Mouse (Mus musculus): ENCODE measurements around the gene Sp100.
"Not testable (repeated sequence)": the region's sequence is repeated elsewhere in the genome, so short reads cannot be mapped to it uniquely, and the experiment has no call there.

The Sp100 gene

DNA sequence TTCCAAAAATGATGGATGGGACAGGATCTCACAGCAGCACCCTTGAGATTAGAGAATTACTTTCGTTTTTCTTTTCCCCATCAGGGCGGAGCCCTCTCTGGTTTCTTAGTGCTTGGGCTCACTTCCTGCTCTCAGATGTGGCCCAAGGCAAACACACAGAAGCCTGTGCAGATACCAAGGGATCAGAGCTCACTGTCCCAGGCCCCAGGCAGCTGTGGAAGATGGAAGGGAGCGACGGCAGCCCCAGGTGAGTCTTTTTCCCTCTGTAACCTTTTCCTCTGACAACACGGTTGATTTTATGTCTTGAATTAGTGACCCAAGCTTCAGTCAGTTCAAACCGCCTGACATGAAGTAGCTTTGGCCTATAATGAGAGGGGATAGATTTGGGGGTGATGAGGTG is at the start of gene Sp100:
TSS of gene Sp100 (plus strand) at position 108 of the 400 bp plus-strand sequence.
- DNase-seq (ENCODE audit: extremely low spot score, low read depth, low spot score): not testable (repeated sequence)

DNA sequence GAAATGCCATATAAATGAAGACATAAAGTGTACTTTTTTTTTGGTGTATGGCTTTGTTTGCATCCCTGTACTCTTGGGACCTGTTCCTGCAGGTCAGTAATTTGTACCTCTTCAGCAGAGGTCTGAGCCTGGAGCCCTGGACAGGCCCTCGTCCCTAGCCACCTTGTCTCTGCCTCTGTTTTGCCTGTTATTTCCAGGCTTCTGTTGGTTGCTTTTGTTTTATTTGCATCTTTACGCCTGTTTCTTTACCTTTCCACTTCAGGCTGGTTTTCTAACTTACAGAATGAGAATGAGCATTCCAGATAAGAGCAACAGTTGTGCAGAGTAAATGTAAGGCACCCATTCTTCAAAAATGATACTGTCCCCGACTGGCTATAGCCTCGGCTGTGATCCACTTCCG is 49.7 kb upstream of the Sp100 start, which contains the start of gene Sp140:
TSS of gene Sp140 (plus strand) at position 301 of the 400 bp plus-strand sequence.
- DNase-seq (ENCODE audit: extremely low spot score, low read depth, low spot score): not testable (repeated sequence)

DNA sequence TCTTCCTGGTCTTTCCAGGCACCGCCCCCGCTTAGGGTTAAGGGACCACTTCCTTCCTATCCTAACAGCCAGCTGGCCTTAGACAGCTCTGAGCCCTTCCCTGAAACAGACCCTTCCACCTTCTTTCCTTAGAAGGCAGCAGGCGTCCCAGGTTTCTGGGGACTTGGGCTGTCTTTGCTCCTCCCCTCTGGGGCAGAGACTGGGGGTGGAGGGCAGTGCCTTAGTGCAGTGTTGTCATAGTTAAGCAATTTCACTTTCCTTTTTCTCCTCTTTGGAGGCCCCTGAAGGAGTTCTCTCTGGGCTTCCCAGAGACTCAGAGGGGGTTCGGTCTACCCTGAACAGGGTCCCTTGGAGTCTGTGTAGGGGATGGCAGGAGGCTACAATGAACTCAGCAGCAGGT is 49.0 kb upstream of the Sp100 start:
- DNase-seq (ENCODE audit: extremely low spot score, low read depth, low spot score): not testable (repeated sequence)

DNA sequence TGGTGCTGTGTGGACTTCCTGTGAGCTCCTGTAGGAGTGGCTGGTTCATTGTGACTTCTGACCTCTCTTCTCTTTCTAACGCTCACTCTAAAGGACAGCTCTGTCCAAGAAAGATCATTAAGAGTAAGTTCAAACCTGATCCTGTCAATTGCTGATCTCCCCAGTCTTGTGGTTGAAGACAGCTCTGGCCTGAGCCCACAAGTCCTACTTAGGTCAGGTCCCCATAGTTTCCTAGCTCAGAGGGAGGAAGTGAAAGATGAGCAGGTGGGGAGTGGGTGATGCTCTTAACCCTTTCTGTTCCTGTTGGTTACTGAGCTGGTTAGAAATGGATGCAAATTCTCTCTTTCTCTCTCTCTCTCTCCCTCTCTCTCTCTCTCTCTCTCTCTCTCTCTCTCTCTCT is 45.4 kb upstream of the Sp100 start:
- DNase-seq (ENCODE audit: extremely low spot score, low read depth, low spot score): not testable (repeated sequence)

DNA sequence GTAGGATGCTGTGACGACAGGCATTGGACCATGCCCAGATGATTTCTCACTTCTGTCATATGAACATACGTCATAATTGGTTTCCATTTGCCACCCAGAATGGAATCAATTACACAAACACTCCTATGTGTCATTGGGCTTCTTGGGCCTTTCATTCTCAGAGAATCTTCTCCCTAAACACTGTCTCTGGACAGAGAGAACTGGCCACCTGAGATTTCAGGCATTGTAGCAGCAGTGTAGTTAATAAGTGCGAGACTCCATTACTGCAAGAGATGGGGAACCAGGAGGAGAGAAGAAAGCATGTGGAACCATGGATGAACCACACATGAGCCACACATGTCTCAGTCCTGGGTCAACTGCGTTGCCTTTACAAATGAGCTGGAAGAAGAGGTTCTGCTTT is 41.4 kb upstream of the Sp100 start:
- not testable (repeated sequence) for DNase-seq (ENCODE audit: extremely low spot score, low read depth, low spot score)

DNA sequence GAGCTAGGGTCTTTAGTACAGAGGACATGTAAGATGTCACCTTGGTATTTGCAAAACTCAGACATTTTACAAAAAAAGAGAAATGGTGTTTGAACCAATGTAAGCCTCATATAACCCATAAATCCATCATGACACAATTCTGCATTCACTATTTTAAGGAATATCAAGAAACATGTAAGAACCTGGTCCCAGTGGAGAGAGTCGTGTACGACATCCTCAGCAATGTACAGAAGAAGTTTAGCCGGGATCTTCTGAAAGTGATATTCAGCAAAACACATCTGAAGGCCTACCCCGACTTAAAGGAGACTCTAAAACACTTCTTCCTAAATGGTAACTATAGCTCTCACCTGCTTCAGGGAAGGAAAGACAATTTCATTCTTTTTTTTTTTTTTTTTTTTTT is 39.2 kb upstream of the Sp100 start:
- not testable (repeated sequence) for DNase-seq (ENCODE audit: extremely low spot score, low read depth, low spot score)

DNA sequence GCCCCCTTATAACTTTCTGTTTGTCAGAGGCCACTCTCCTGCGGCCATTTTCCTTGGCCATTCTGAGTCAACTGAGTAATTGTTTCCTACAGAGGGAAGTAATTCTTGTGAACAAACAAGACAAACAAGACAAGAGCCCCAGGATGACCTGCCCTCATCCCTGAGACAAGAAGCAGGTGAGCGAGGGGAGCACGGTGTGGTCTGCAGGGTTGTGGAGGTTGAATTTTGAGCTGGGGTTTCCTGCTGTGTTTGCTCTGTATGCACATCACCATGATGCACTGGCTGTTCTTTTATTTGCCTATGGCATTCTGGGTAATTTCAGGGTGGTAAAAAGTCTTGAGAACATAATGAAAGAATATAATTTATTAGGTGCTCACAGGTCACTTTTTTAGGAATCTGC is 34.7 kb upstream of the Sp100 start:
- not testable (repeated sequence) for DNase-seq (ENCODE audit: extremely low spot score, low read depth, low spot score)

DNA sequence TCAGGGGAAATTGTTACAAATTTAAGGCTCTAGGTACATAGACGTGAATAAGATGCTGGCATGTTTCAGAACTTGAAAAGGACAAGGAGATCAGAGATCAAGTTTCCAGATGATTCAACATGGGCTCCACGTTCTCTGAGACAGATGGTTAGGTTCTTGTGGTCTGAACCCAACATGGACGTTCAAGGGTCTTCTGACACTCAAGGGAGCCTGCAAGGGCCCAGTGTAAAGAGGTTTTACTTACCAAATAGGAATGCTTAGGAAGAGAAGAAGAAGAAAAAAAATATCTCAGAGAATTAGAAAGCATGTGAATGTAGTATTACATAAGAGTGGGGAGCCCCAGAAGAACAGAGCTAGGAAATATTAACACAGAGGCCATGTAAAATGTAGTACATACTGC is 34.0 kb upstream of the Sp100 start:
- DNase-seq (ENCODE audit: extremely low spot score, low read depth, low spot score): not testable (repeated sequence)

DNA sequence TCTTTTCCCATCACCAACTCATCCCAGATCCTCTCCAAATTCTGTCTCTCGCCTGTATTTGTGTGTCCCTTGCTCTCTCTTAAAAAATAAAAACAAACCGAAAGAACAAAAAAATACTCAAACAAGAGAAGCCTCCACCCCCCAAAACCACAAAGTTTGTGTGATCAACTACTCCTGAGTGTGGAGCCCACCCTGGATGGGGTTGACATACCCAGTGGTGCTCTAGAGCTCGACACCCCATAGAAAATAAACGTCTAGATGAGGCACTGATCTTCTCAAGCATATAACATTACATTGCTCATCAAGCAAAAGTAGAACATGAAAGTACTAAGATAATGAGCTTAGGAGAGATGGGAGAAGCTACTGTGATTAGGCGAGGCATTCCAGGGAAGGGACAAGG is 32.6 kb upstream of the Sp100 start:
- not testable (repeated sequence) for DNase-seq (ENCODE audit: extremely low spot score, low read depth, low spot score)

DNA sequence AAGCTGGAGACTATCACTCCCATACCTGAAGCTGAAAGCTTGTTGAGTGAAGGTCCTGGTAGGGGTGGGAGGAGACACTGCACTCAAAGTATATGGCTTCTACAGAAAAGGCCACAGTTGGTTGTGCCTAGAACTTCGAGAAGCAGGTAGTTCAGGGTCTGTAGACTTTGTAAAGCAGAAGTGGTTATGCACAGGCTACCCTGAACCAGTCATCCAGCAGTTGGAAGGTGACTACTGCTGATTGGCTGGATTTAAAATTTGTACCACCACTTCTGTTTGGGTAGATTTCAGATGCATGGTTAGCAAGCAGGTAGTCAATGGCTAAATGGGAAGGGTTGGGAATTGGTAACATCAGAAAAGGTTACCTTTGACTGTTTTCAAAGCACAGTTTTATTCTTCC is 31.1 kb upstream of the Sp100 start:
- not testable (repeated sequence) for DNase-seq (ENCODE audit: extremely low spot score, low read depth, low spot score)

DNA sequence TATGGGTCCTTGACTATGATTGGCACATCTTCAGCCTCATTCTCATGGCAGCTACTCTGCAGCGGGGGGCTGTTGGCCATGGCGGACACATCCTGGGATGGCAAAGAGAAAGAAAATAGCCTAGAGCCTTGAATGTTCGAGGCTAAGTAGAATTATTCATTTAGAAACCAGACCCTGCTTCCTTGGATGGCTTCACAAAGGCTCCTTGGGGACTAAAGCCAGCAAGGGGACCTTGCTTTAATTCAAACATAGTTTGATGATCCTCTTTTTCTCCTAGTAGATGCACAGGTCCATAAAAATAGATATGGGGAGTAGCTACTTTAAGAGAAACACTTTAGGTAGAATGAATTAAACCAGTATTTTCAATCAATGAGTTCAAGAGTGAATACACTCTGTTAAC is 12.9 kb upstream of the Sp100 start:
- DNase-seq (ENCODE audit: extremely low spot score, low read depth, low spot score): not testable (repeated sequence)

DNA sequence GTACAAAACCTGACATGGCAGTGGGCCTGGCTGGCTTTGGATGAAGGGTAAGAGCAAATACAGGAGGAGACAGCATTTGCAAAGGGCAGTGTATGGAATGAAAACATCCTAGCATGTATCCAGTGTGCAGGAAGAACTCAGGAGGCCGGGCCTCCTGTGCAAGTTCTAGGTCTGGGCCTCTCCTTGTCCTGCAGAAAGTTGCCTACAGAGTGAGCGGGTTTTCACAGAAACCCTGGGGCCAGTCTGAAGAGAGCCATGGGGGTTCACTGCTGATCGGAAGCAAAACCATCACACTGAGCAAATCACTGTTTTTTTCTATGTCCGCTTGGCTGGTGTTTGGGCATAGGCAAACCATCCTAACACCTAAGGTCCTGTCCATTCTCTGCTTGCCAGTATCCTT is 11.6 kb upstream of the Sp100 start:
- not testable (repeated sequence) for DNase-seq (ENCODE audit: extremely low spot score, low read depth, low spot score)

DNA sequence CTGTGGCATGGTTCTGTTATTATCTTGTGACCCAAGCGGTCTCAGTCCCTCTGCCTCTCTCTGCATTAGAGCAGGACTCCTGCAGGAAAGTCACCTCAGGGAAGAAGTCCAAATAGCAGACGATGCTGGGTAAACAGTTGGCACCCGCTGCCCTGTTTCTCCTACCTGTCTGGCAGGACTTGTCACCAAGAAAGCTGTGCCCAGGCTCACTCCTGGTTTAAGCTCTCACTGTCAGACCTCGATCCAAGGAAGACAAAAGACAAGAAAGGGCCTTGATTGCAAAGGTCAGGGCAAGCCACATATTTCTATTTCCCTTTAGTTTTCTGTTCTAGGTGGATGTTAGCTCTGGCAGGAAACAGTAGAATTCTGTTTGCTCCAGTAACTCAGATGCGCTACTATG is 736 bp downstream of the Sp100 start:
- DNase-seq (ENCODE audit: extremely low spot score, low read depth, low spot score): not testable (repeated sequence)

DNA sequence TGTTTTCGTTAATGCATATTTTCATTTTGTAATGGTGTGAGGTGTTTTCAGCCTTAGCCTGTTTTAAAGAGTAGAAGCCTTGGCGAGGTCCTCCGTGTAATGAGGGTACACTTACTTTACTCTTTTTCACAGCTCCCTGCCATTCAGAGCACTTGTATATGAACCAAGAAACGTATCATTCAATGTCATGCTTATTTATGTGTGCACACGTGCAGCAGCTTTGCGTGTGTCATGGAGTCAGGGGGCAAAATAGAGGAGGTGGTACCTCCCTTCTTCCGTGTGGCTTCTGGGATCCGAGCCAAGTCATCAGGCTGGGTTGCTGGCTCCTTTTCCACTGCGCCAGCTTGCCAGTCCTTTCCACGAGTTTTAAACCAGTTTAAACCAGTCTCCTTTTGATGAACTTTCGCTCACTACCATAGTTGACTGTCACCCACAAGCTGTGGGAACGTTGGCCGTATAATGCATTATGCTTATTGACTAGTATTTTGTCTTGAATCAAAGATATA is 2.0 kb downstream of the Sp100 start:
- not testable (repeated sequence) for DNase-seq (ENCODE audit: extremely low spot score, low read depth, low spot score)

DNA sequence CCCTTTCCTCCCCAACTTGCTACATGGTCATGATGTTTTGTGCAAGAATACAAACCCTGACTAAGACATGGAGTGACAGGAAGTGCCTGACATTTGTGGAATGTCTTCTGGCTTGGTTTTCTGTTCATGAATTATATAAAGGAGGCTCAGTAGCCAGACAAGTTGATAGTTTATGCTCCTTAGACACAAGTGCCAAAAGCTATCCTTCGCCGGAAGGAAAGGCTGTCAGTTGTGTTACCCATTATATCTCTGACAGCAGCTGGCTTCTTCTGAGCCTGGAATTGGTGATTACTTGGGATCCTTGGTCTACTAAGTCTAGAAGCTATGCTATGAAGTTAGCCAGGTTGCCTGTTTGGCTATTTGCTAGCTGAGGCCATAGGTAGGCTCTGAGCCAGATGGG is 7.4 kb downstream of the Sp100 start:
- DNase-seq (ENCODE audit: extremely low spot score, low read depth, low spot score): not testable (repeated sequence)

DNA sequence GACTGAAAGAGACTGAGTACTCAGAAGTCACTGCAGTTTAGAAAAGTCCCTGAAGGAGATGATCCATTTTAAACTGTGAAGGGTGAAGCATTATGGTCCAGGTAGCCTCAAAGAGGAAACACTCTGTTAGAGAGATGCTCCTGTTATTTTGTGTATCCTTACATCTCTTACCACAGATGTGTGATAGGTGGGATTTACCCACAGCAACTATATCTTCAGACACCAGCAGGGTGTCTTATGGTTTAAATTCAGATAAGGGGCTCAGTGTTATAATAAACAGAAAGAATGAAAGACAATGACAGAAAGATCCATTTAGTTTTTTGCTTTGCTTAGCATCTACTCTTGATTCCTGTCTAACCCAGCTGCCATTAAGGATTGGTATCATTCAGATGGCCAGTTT is 14.5 kb downstream of the Sp100 start:
- DNase-seq (ENCODE audit: extremely low spot score, low read depth, low spot score): no peak

DNA sequence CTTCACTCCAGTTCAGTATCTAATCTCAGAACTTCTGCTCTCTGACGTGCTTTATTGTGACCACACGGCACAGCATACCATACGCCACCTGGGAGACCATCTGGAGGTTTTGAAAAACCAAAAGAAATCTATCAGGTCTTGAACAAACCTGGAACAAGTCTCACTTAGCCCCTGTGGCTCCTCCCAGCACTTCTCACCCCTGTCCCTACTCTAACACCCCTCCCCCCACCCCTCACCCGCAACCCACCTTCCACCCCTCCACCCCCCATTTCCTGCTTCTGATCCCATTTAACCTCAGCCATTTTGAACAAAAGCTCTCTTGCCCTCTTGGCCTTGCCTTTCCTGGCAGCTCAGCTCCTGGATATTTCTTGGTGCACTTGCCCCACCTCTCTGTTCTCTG is 30.4 kb downstream of the Sp100 start:
- no peak for DNase-seq (ENCODE audit: extremely low spot score, low read depth, low spot score)

DNA sequence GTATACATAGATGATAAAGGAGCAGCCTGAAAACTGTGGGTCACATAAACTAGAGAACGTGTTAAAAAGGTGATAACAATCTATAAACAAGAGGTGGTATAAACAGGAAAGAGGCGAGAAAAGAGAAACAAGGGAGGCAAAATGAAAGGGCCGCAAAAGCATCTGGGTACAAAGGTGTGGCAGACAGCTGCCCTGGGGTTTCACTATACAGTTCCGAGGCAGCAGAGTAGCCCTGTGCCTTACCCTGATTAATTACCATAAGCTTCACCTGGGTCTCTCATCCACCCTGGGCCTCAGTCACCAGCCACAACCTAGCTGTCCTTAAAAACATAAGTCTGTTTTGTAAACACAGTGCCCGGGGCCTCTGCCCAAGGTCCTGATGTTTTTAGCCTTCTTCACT is 36.9 kb downstream of the Sp100 start:
- no peak for DNase-seq (ENCODE audit: extremely low spot score, low read depth, low spot score)

DNA sequence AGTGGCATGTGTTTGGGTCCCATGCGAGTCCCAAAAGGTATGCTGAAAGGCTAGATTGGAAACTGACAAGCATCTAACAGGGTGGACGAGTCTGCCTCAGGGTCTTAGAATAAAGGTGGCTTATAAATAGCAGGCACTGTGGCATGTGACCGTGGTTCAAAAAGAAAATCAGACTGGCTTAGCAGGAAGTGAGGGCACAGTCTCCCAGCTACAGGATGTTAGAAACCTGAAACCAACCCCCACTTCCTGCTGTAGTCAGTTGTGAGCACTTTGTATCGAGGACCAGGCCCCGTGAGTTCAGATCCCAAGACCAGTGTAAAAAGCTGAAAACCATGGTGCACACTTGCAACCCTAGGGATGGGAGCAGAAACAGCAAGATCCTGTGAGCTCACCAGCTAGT is 37.6 kb downstream of the Sp100 start:
- DNase-seq (ENCODE audit: extremely low spot score, low read depth, low spot score): no peak

DNA sequence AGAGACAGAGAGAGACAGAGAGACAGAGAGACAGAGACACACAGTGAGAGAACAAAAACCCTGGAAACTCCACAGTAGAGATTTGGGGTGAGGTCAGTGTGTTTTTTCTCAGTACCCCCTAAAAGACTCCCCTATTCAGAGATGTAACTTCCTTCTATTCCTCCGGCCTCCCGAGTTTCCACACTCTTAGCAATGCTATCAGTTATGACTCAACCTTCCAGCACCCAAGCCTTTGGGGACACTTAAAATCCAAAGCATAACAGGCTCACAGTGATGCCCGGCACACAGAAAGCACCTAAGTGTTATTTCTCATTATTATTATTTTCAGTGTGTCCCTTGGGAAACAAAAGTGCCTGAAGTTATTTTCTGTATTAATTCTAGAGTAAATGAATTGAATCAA is 40.8 kb downstream of the Sp100 start:
- DNase-seq (ENCODE audit: extremely low spot score, low read depth, low spot score): no peak

DNA sequence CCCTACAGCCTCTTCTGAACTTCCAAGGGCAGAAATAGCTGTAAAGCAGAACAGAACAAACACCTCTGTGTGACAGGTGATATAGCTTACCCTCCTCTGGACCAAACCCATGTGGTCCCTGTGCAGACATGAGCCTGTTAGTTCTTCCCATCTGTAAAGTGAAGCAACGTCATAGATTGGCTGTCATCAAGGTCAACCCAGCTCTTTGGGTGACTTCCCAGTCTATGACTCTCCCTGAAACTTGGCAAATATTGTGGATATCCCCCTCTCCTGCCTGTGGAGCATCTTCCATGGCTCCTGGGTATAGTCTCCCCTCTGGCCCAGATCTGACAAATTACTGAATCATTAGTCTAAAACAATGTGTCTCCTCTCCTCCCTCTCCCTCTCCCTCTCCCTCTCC is 42.5 kb downstream of the Sp100 start:
- DNase-seq (ENCODE audit: extremely low spot score, low read depth, low spot score): no peak

DNA sequence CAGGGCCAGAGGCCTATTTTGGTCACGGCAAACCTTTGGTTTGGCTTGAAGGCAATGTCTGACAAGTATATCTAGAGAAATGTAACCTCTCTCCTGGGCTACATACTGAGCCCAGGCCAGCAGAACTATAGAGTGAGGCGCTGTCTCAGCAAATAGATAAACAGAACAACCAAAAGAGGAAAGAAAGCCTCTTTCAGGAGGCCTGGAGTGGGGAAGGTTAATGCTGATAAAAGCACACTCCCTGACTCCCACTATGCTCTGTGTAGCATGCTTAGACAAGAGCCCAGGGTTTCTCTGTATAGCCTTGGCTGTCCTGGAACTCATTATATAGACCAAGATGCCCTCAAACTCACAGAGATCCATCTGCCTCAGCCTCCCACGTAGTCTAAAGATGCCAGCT is 43.5 kb downstream of the Sp100 start:
- DNase-seq (ENCODE audit: extremely low spot score, low read depth, low spot score): no peak

DNA sequence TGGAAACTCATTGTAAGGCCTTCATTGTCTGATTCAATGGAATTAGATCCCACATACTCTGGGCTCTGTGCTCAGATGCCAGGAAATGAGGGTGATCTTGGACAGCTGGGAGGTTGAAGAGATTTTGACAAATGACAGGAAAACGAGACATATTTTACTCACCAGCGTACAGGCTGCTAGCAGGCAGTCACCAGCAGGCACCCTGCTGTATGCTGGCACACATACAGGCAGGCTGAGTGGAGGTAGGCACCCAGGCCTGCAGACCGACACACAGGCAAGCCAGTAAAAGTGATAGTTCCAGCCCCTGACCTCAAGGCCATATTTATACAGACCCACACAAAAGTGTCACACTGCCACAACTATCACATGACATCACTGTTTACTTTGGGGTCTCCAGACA is 45.9 kb downstream of the Sp100 start:
- DNase-seq (ENCODE audit: extremely low spot score, low read depth, low spot score): no peak
